20 mouse cellular contexts compared by ENCODE assay signal in genomic region chr19:27322911-27323627, GRCm38 (mm10). TPM values are rescaled to one million over a fixed set of nuclear protein-coding genes. Genes with fewer than 3 reads are reported as not detected.
DNase-seq lines count a peak whose midpoint lies in the region; ATAC-seq and TF ChIP-seq lines count a peak whose summit lies in the region.
"Had no signal": no experiment of that assay in that cellular context is flagged by ENCODE, and none has a peak within 500 bp of the region (broad histone marks: within the 10 kb centered on the region; RNA-seq: fewer than 3 reads in every experiment).

No protein-coding gene starts in this region.

- 94% methylated on average over 42 of the region's 42 CpGs for WGBS in kidney, embryonic 16.5 days

- H3K4me2 ChIP-seq in kidney, embryonic 16.5 days (replicated peaks; ENCODE audit: low read depth, low read length), result no peak overlapping the region
- H3K4me2 ChIP-seq: embryonic facial prominence, embryonic 15.5 days; kidney, embryonic 15.5 days; limb, embryonic 12.5 days; liver, embryonic 13.5 days had no signal

- ATAC-seq in kidney, embryonic 16.5 days (ENCODE audit: low FRiP score, low TSS enrichment), result no peak
- no peak for ATAC-seq in CD4-positive, CD25-positive, alpha-beta regulatory T cell, adult 4 months

- no peak overlapping the region for H3K4me3 ChIP-seq in kidney, embryonic 16.5 days (ENCODE audit: low read length)
- H3K4me3 ChIP-seq in E14TG2a.4 (replicated peaks; ENCODE audit: low read length), result peak overlapping the region; percentile 67
- H3K4me3 ChIP-seq: embryonic facial prominence, embryonic 15.5 days; hindbrain, embryonic 10.5 days; kidney, embryonic 15.5 days; limb, embryonic 12.5 days; liver, embryonic 13.5 days had no signal

- H3K9ac ChIP-seq in kidney, embryonic 16.5 days (replicated peaks; ENCODE audit: low read length), result 0 out of 2 replicates have a peak overlapping the region, but pooled peaks have one; percentile 15
- H3K9ac ChIP-seq: embryonic facial prominence, embryonic 15.5 days; kidney, embryonic 15.5 days; limb, embryonic 12.5 days; liver, embryonic 13.5 days had no signal

- H3K9me3 ChIP-seq in kidney, embryonic 16.5 days (ENCODE audit: low read length), result no peaks in the 10 kb centered on the region
- H3K9me3 ChIP-seq in E14TG2a.4 (ENCODE audit: low read length), result no peaks in the 10 kb centered on the region
- H3K9me3 ChIP-seq: embryonic facial prominence, embryonic 15.5 days; kidney, embryonic 15.5 days; limb, embryonic 12.5 days; liver, embryonic 13.5 days had no signal

- no peak overlapping the region for H3K27ac ChIP-seq in kidney, embryonic 16.5 days (ENCODE audit: low read length)
- H3K27ac ChIP-seq: embryonic facial prominence, embryonic 15.5 days; hindbrain, embryonic 10.5 days; kidney, embryonic 15.5 days; limb, embryonic 12.5 days; liver, embryonic 13.5 days; stomach, postnatal 0 days had no signal

- H3K27me3 ChIP-seq in kidney, embryonic 16.5 days (ENCODE audit: insufficient read depth, low read length), result no peaks in the 10 kb centered on the region
- peaks cover 24% of the 10 kb centered on the region for H3K27me3 ChIP-seq in E14TG2a.4 (ENCODE audit: insufficient read depth, low read length)
- H3K27me3 ChIP-seq: embryonic facial prominence, embryonic 15.5 days; kidney, embryonic 15.5 days; limb, embryonic 12.5 days; liver, embryonic 13.5 days had no signal

- TF ChIP-seq CTCF in E14TG2a.4 (conservative IDR thresholded peaks at IDR 0.05; ENCODE audit: low read length), result no peak

- peaks cover 5% of the 10 kb centered on the region; the same call in 1 of the 2 replicates for H3K4me1 ChIP-seq in kidney, embryonic 16.5 days (ENCODE audit: insufficient read depth, low read length)
- peaks cover 13% of the 10 kb centered on the region for H3K4me1 ChIP-seq in E14TG2a.4 (replicated peaks; ENCODE audit: low read depth, low read length)
- H3K4me1 ChIP-seq: embryonic facial prominence, embryonic 15.5 days; hindbrain, embryonic 10.5 days; liver, embryonic 13.5 days had no signal

- intact Hi-C loops in heart, postnatal 14 days (cut with DNase I), result no loop called here

- no peak for DNase-seq in kidney, adult 9 months
- DNase-seq in R1 (ENCODE audit: low read depth, low spot score), result peak; percentile 25
- peak; percentile 25 to 33 for DNase-seq in heart, postnatal 14 days
- DNase-seq in right cerebral cortex, postnatal 14 days, result no peak
- DNase-seq: adrenal gland, postnatal 36 days; cerebellum, adult 18-20 months; cerebellum, postnatal 25 days; embryo, embryonic 11 days; gastrocnemius, postnatal 10 days; liver, embryonic 13.5 days; thymus, postnatal 36 days had no signal

- no peaks in the 10 kb centered on the region for H3K36me3 ChIP-seq in kidney, embryonic 16.5 days (ENCODE audit: insufficient read depth, low read length)
- H3K36me3 ChIP-seq in E14TG2a.4 (ENCODE audit: insufficient read depth, low read length), result no peaks in the 10 kb centered on the region
- H3K36me3 ChIP-seq: embryonic facial prominence, embryonic 15.5 days; hindbrain, embryonic 10.5 days; kidney, embryonic 15.5 days; limb, embryonic 12.5 days; liver, embryonic 13.5 days had no signal

RNA-seq across cellular contexts. Expression of gene Kcnv2, which starts 0.7 kb away (rescaled TPM):
- 0.23 and 0.39 TPM in 2 replicates for polyA plus RNA-seq in kidney, embryonic 16.5 days (2015; fragmentation: Nextera tagmentation; extraction: Ambion mirVana)
- total RNA-seq in heart, postnatal 14 days (2021), result 1 to 10 TPM in 1 of 2 experiments, under 1 TPM in 1; 0.41 to 1.2 TPM
- polyA plus RNA-seq in CD4-positive, CD25-positive, alpha-beta regulatory T cell, adult 4 months (2017; shearing (Covaris generic)), result not detected
- total RNA-seq: MEL had no signal
- polyA plus RNA-seq: embryonic facial prominence, embryonic 15.5 days; limb, embryonic 12.5 days; liver, embryonic 13.5 days had no signal

Comparison
In these comparisons a context has a peak if more than half of its experiments do, and no peak if none do; other contexts are left out.
1. DNase-seq: peak in R1 (single experiment) and heart, postnatal 14 days (2 of 2); none in kidney, adult 9 months (single experiment) and right cerebral cortex, postnatal 14 days (single experiment).